Mouse (Mus musculus): ENCODE data around the gene Adgrg6.

DNA sequence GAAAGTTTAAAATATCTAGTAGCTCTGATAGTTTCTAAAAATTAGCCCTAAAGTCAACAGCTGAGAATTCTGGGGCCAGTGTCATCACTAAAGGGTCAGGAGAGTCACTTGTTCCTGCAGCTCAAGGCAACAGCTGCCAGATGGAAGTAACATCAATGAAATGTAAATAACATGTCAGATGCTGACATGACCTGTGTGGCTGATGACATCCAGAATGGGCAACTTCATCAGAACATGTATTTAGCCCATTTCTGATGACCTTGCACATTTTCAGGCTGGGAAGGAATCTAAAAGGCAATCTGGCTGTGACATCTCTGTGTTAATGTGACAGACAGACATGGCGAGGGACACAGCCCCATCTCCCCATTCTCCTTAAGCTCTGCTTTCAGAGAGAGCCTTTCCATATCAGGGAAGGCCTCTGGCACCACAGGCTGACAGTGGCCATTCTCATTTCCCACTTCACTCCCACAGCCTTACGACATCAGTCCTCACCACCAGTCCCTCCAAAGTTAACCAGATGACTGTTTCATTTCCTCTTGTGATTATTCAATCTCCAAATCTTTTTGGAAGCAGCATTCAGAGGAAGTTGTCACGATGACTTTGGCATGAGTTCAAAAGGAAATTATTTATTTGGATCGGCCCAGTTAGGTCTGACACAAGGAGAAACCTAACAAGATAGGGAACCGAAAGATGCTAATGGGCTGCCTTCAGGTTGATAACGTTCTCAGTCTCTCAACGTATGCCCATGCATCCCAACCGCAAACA is 70.7 kb downstream of the Adgrg6 start:
- no peak for TF ChIP-seq CTCF (IDR thresholded peaks at IDR 0.05)
- no peak for TF ChIP-seq POLR2A (IDR thresholded peaks at IDR 0.05; ENCODE audit: insufficient read depth, low read depth, low read length)
